Comparison of ENCODE assay signal across 35 mouse cellular contexts in genomic region chr6:72249981-72250380, GRCm38 (mm10). TPM values are rescaled to one million over a fixed set of nuclear protein-coding genes. Genes with fewer than 3 reads are reported as not detected.
"Had no signal": no experiment of that assay in that cellular context is flagged by ENCODE, and none has a peak within 500 bp of the region (broad histone marks: within the 10 kb centered on the region; RNA-seq: fewer than 3 reads in every experiment).

No protein-coding gene starts in this region.

- ATAC-seq: hindbrain, postnatal 0 days; intestine, embryonic 16.5 days; liver, embryonic 12.5 days had no signal

- H3K27ac ChIP-seq: heart, embryonic 13.5 days; heart, embryonic 15.5 days; hindbrain, embryonic 13.5 days; hindbrain, embryonic 15.5 days; hindbrain, postnatal 0 days; layer of hippocampus, adult 2 months; limb, embryonic 13.5 days; limb, embryonic 15.5 days; liver, embryonic 12.5 days had no signal

- H3K4me3 ChIP-seq: heart, embryonic 13.5 days; heart, embryonic 15.5 days; hindbrain, embryonic 13.5 days; hindbrain, embryonic 15.5 days; layer of hippocampus, adult 2 months; limb, embryonic 13.5 days; limb, embryonic 15.5 days; liver, embryonic 12.5 days had no signal

- H3K4me2 ChIP-seq: heart, embryonic 11.5 days; heart, embryonic 13.5 days; heart, embryonic 15.5 days; hindbrain, embryonic 13.5 days; hindbrain, embryonic 15.5 days; limb, embryonic 13.5 days; limb, embryonic 15.5 days; liver, embryonic 12.5 days had no signal

- DNase-seq: gastrocnemius, postnatal 14 days; gastrocnemius, postnatal 36 days; heart, adult 18-20 months; heart, postnatal 14 days; heart, postnatal 36 days; kidney, adult 18-20 months; kidney, adult 8-10 months; kidney, postnatal 10 days; kidney, postnatal 25 days; kidney, postnatal 4 days; left cerebral cortex, postnatal 4 days had no signal

- H3K9me3 ChIP-seq: heart, embryonic 13.5 days; heart, embryonic 15.5 days; hindbrain, embryonic 13.5 days; hindbrain, embryonic 15.5 days; limb, embryonic 13.5 days; limb, embryonic 15.5 days; liver, embryonic 12.5 days had no signal

- H3K36me3 ChIP-seq: heart, embryonic 13.5 days; heart, embryonic 15.5 days; hindbrain, embryonic 13.5 days; hindbrain, embryonic 15.5 days; limb, embryonic 13.5 days; limb, embryonic 15.5 days; liver, embryonic 12.5 days had no signal

- H3K9ac ChIP-seq: heart, embryonic 13.5 days; heart, embryonic 15.5 days; hindbrain, embryonic 13.5 days; hindbrain, embryonic 15.5 days; limb, embryonic 13.5 days; limb, embryonic 15.5 days; liver, embryonic 12.5 days had no signal

- H3K27me3 ChIP-seq: heart, embryonic 13.5 days; heart, embryonic 15.5 days; hindbrain, embryonic 15.5 days; limb, embryonic 13.5 days; limb, embryonic 15.5 days had no signal

- H3K4me1 ChIP-seq: liver, embryonic 12.5 days had no signal

RNA-seq across cellular contexts. Expression of gene Atoh8, which starts 14.6 kb away (rescaled TPM):
- total RNA-seq: hematopoietic stem cell, adult 5-6 weeks had no signal

RNA-seq across cellular contexts. Expression of gene Sftpb, which starts 54.4 kb away (rescaled TPM):
- total RNA-seq: gastrocnemius, adult 18-20 months; gastrocnemius, adult 8-10 months; gastrocnemius, postnatal 14 days; gastrocnemius, postnatal 36 days; heart, adult 18-20 months; heart, postnatal 36 days; hematopoietic stem cell, adult 5-6 weeks; layer of hippocampus, adult 2 months; layer of hippocampus, postnatal 10 days; layer of hippocampus, postnatal 25 days; left cerebral cortex, adult 18-20 months; left cerebral cortex, adult 8-10 months; left cerebral cortex, postnatal 10 days; left cerebral cortex, postnatal 25 days; liver, adult 2 months had no signal
- polyA plus RNA-seq: hindbrain, embryonic 11.5 days; kidney, embryonic 14.5 days; limb, embryonic 11.5 days; limb, embryonic 13.5 days; limb, embryonic 15.5 days; liver, adult 2 months; liver, embryonic 12.5 days had no signal
